Mouse (Mus musculus) heart, postnatal 0 days (tissue): ENCODE results near the gene Heg1. TPM values are rescaled to one million over a fixed set of nuclear protein-coding genes. Genes with fewer than 3 reads are reported as not detected.
A peak's percentile ranks its signal among the peaks of the same experiment; 100 is the strongest.

Experiments used
- ATAC-seq: fragments of 200-750 bp; cut with Nextera tagmentation; 2 replicates; pipeline ENCODE4 v1.8.0; 2017; ENCODE audit warnings: low read depth, moderate number of reproducible peaks, moderate library complexity; ENCODE audit not compliant: insufficient read depth
- DNase-seq: peaks from one replicate; pipeline ENCODE4 v3.0.0-alpha.2; 2016; ENCODE audit warnings: low spot score
- H3K27ac ChIP-seq: fragments of 300-500 bp; sonication (generic); 2 replicates; pipeline ENCODE4 v1.5.1; 2014; ENCODE audit warnings: low read depth, mild to moderate bottlenecking
- H3K27me3 ChIP-seq: fragments of 300-500 bp; sonication (generic); 2 replicates; pipeline ENCODE4 v1.6.1; 2014; ENCODE audit warnings: low read length, mixed read lengths; ENCODE audit not compliant: control insufficient read depth, insufficient read depth
- H3K36me3 ChIP-seq: fragments of 300-500 bp; sonication (generic); replicated peaks from 2 replicates; pipeline ENCODE4 v1.6.1; 2014; ENCODE audit warnings: low read length, mixed read lengths; ENCODE audit not compliant: control insufficient read depth, insufficient read depth
- H3K4me1 ChIP-seq: fragments of 300-500 bp; sonication (generic); 2 replicates; pipeline ENCODE4 v1.6.1; 2014; ENCODE audit warnings: antibody characterized with exemption; ENCODE audit not compliant: control insufficient read depth, insufficient read depth
- H3K4me2 ChIP-seq: fragments of 300-500 bp; sonication (generic); 2 replicates; pipeline ENCODE4 v1.6.1; 2014; ENCODE audit warnings: low read depth, mild to moderate bottlenecking, low read length, moderate library complexity
- H3K4me3 ChIP-seq: fragments of 300-500 bp; sonication (generic); 2 replicates; pipeline ENCODE4 v1.5.1; 2014; ENCODE audit warnings: low read depth, low read length
- H3K9ac ChIP-seq: fragments of 300-500 bp; sonication (generic); replicated peaks from 2 replicates; pipeline ENCODE4 v1.6.1; 2014; ENCODE audit warnings: low read depth, low read length, mixed read lengths
- H3K9me3 ChIP-seq: fragments of 300-500 bp; sonication (generic); replicated peaks from 2 replicates; pipeline ENCODE4 v1.6.1; 2016; ENCODE audit warnings: low read length; ENCODE audit not compliant: control insufficient read depth
- CTCF ChIP-seq: IDR thresholded peaks from 2 replicates; pipeline ENCODE4 v1.5.1; 2016; ENCODE audit warnings: antibody characterized with exemption, control low read depth, low read depth
- EP300 ChIP-seq: IDR thresholded peaks from 2 replicates; pipeline ENCODE4 v1.6.1; 2016; ENCODE audit warnings: antibody characterized with exemption, low read depth
- WGBS: fragments of 180-500 bp; shearing (Covaris S2); extraction: QIAGEN DNeasy Blood & Tissue Kit; methylation state at CpG from one replicate; pipeline ENCODE4 v1.1.7; 2014; 5-methylcytosine and 5-hydroxymethylcytosine counted together
- polyA plus RNA-seq: library from polyadenylated mRNA; unstranded; fragments of >200 nt; fragmentation: Nextera tagmentation; extraction: Ambion mirVana; gene quantifications from 2 replicates; pipeline ENCODE4 v1.2.1, GENCODE M21; 2015
- total RNA-seq: library from RNA; depleted of rRNA; stranded (reverse); fragments of >200 nt; gene quantifications from 2 replicates; pipeline ENCODE4 v1.2.3, GENCODE M21; 2014; ENCODE audit warnings: low replicate concordance

The Heg1 gene
- total and polyA plus RNA-seq, 2 experiments from 2014 or later = 28.7 to 93.7 TPM

DNA sequence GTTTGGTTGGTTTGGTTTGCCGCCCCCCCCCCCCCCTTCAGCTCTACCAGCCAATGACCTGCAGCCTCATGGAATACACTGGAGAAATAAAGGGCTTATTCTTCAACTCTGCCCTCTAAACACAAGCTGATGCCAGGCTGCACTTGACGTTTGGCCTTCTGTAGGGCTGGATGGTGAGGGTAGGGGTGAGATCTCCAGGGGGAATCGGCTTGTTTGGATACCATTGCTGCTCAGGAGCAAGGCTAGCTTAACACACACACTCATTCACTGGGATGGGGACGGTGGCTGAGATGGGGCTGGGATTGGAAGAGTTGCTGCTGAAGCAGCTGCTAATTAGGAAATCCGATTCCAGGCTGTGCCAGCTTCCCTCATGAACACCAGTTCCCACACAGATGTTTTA is 16.4 kb downstream of the Heg1 start:
- TF ChIP-seq EP300 (no peak), CTCF (no peak)
- no peak overlapping the region for H3K4me2 ChIP-seq
- H3K27ac ChIP-seq = no peak overlapping the region
- no peaks in the 10 kb centered on the region for H3K9me3 ChIP-seq
- no peak overlapping the region for H3K4me3 ChIP-seq
- H3K36me3 ChIP-seq = peaks cover 10% of the 10 kb centered on the region; the same call in 1 of the 2 replicates
- DNase-seq (no peak), ATAC-seq (no peak)
- peaks cover 63% of the 10 kb centered on the region for H3K4me1 ChIP-seq
- no peak overlapping the region for H3K9ac ChIP-seq
- H3K27me3 ChIP-seq = no peaks in the 10 kb centered on the region
- WGBS = 67% methylated on average over 5 of the region's 5 CpGs

DNA sequence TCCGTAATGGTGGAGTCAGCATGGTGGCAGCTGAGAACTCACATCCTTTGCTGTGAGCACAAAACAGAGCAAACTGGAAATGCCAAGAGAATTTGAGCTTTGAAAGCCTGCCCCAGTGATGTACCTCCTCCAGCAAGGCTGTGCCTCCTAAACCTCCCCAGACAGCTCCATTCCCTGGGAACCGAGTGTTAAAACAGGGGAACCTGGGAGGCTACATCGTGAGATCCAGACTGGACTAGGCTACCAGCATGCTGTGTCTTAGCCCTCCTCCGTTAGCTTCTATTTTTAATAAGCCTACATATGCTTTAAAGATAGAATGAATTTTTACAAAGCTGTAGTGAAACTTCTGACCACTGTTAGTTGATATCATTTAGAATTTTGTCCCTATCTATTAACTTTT is 17.7 kb downstream of the Heg1 start:
- 73% methylated on average over 4 of the region's 4 CpGs for WGBS
- Histone ChIP-seq H3K4me2 (no peak overlapping the region), H3K36me3 (peaks cover 15% of the 10 kb centered on the region; the same call in 1 of the 2 replicates), H3K9me3 (no peaks in the 10 kb centered on the region), H3K4me1 (peaks cover 55% of the 10 kb centered on the region), H3K9ac (no peak overlapping the region), H3K4me3 (no peak overlapping the region), H3K27ac (no peak overlapping the region), H3K27me3 (no peaks in the 10 kb centered on the region)
- TF ChIP-seq CTCF = no peak
- TF ChIP-seq EP300 = no peak
- no peak for DNase-seq
- ATAC-seq = no peak

GRCm38 (mm10) chr16:33704289-33704688 is 20.1 kb downstream of the Heg1 start:
- no peak for ATAC-seq
- Histone ChIP-seq H3K36me3 (peaks cover 16% of the 10 kb centered on the region; the same call in 1 of the 2 replicates), H3K9me3 (no peaks in the 10 kb centered on the region), H3K27me3 (no peaks in the 10 kb centered on the region), H3K27ac (peak overlapping the region; percentile 62), H3K4me2 (peak overlapping the region; percentile 5; the same call in 1 of the 2 replicates), H3K4me3 (no peak overlapping the region), H3K4me1 (peaks cover 37% of the 10 kb centered on the region), H3K9ac (0 out of 2 replicates have a peak overlapping the region, but pooled peaks have one; percentile 1)
- no peak for TF ChIP-seq CTCF
- no peak for TF ChIP-seq EP300
- 48% methylated on average over 9 of the region's 9 CpGs for WGBS
- DNase-seq = no peak

DNA sequence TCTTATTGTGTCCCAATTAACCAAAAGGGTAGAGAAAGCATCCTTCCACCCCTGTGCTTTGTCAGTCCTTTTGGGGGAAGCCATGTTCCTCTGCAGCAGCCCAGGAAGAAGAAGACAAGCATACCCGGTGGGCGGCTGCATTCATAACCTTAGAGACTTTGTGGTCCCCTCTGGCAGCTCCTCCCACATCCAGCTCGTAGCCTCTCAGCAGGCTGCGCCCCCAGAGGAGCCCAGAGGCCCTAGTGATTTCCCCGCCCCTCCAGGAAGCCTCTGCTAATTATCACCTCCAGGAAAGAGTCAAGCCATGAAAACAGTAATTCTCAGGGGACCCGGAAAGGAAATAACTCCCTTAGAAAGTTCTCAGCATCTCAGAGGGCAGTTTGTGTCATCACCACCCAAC is 21.1 kb downstream of the Heg1 start:
- TF ChIP-seq EP300 (no peak), CTCF (0 out of 2 replicates have a peak, but pooled peaks have one; percentile 10)
- ATAC-seq (peak; percentile 70), DNase-seq (peak; percentile 52)
- Histone ChIP-seq H3K4me1 (peaks cover 44% of the 10 kb centered on the region), H3K4me3 (no peak overlapping the region), H3K4me2 (peak overlapping the region; percentile 5; the same call in 1 of the 2 replicates), H3K27me3 (no peaks in the 10 kb centered on the region), H3K9me3 (no peaks in the 10 kb centered on the region), H3K9ac (no peak overlapping the region; the same call in 1 of the 2 replicates), H3K27ac (peak overlapping the region; percentile 62), H3K36me3 (peaks cover 16% of the 10 kb centered on the region; the same call in 1 of the 2 replicates)
- WGBS = 15% methylated on average over 6 of the region's 6 CpGs

- Histone ChIP-seq H3K27me3 (no peaks in the 10 kb centered on the region), H3K36me3 (peaks cover 18% of the 10 kb centered on the region), H3K4me2 (no peak overlapping the region), H3K27ac (no peak overlapping the region), H3K9ac (no peak overlapping the region), H3K4me3 (no peak overlapping the region), H3K9me3 (no peaks in the 10 kb centered on the region), H3K4me1 (peaks cover 50% of the 10 kb centered on the region)
- TF ChIP-seq EP300 (no peak), CTCF (no peak)
- ATAC-seq (no peak), DNase-seq (no peak)
- 89% methylated on average over 14 of the region's 14 CpGs for WGBS
These were observed 22.1 kb downstream of the Heg1 start for GRCm38 (mm10) chr16:33706111-33706890.

DNA sequence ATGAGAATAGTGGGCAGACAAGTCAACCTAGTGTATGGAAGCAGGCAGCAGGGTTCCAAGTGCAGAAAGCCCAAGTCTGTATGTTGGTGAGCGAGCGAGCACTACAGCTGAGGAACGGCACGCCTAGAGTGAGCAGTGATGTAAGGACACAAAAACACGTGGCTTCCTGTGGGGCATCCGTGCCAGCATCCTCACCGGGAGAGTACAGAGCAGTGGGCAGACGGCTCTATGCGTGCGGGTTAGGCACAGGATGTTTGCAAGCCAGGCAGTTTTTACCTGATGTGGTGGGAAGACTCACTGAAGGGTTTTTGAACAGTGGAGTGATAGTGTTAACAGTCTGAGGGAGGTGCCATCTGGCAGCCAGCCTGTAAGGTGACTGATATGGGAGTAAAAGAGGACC is 23.9 kb downstream of the Heg1 start:
- no peak for TF ChIP-seq EP300
- Histone ChIP-seq H3K9me3 (no peaks in the 10 kb centered on the region), H3K27ac (no peak overlapping the region), H3K27me3 (no peaks in the 10 kb centered on the region), H3K4me3 (no peak overlapping the region), H3K4me1 (peaks cover 45% of the 10 kb centered on the region), H3K4me2 (no peak overlapping the region), H3K36me3 (peaks cover 30% of the 10 kb centered on the region), H3K9ac (no peak overlapping the region)
- DNase-seq (no peak), ATAC-seq (no peak)
- WGBS = 74% methylated on average over 10 of the region's 10 CpGs
